Mouse (Mus musculus) midbrain, embryonic 12.5 days (tissue): ENCODE data around the gene Fbf1. TPM values are rescaled to one million over a fixed set of nuclear protein-coding genes. Genes with fewer than 3 reads are reported as not detected.
A peak's percentile ranks its signal among the peaks of the same experiment; 100 is the strongest.
"Not testable (repeated sequence)": the region's sequence is repeated elsewhere in the genome, so short reads cannot be mapped to it uniquely, and the experiment has no call there.

Experiments
- ATAC-seq: fragments of 200-750 bp; cut with Nextera tagmentation; 2 replicates; pipeline ENCODE4 v1.8.0; 2017; ENCODE audit warnings: low read depth, moderate TSS enrichment, moderate library complexity; ENCODE audit not compliant: low FRiP score
- H3K27ac ChIP-seq: fragments of 300-500 bp; sonication (generic); replicated peaks from 2 replicates; pipeline ENCODE4 v1.5.1; 2016; ENCODE audit warnings: mild to moderate bottlenecking
- H3K27me3 ChIP-seq: fragments of 300-500 bp; sonication (generic); 2 replicates; pipeline ENCODE4 v1.6.1; 2016; ENCODE audit warnings: mild to moderate bottlenecking
- H3K36me3 ChIP-seq: fragments of 300-500 bp; sonication (generic); 2 replicates; pipeline ENCODE4 v1.6.1; 2016
- H3K4me1 ChIP-seq: fragments of 300-500 bp; sonication (generic); 2 replicates; pipeline ENCODE4 v1.6.1; 2016
- H3K4me2 ChIP-seq: fragments of 300-500 bp; sonication (generic); replicated peaks from 2 replicates; pipeline ENCODE4 v1.6.1; 2016; ENCODE audit warnings: mild to moderate bottlenecking, moderate library complexity
- H3K4me3 ChIP-seq: fragments of 300-500 bp; sonication (generic); 2 replicates; pipeline ENCODE4 v1.5.1; 2016; ENCODE audit warnings: mild to moderate bottlenecking
- H3K9ac ChIP-seq: fragments of 300-500 bp; sonication (generic); replicated peaks from 2 replicates; pipeline ENCODE4 v1.6.1; 2016; ENCODE audit warnings: mild to moderate bottlenecking, moderate library complexity
- H3K9me3 ChIP-seq: fragments of 300-500 bp; sonication (generic); 2 replicates; pipeline ENCODE4 v1.6.1; 2016; ENCODE audit warnings: mild to moderate bottlenecking
- WGBS: fragments of 180-500 bp; shearing (Covaris S2); methylation state at CpG from one replicate; pipeline ENCODE4 v1.1.7; 2016; 5-methylcytosine and 5-hydroxymethylcytosine counted together
- polyA plus RNA-seq: library from polyadenylated mRNA; unstranded; fragments of >200 nt; fragmentation: Nextera tagmentation; extraction: Ambion mirVana; gene quantifications from 2 replicates; pipeline ENCODE4 v1.2.1, GENCODE M21; 2016

The Fbf1 gene
- polyA plus RNA-seq, 1 experiment from 2014 or later, result 80.2 TPM

- ATAC-seq, result no peak
- WGBS, result 38% methylated on average over 11 of the region's 11 CpGs
These were observed 66.0 kb downstream of the Fbf1 start for GRCm38 (mm10) chr11:116101931-116102381.

GRCm38 (mm10) chr11:116100839-116101238 is 67.1 kb downstream of the Fbf1 start:
- ATAC-seq, result no peak
- no peak overlapping the region for H3K27ac ChIP-seq
- WGBS, result 79% methylated on average over 7 of the region's 7 CpGs

More at GRCm38 (mm10) chr11:116101931-116102381, 66.0 kb downstream of the Fbf1 start:
- Histone ChIP-seq H3K27ac (peak overlapping the region; percentile 58), H3K27me3 (peaks cover 24% of the 10 kb centered on the region), H3K4me3 (no peak overlapping the region), H3K4me2 (peak overlapping the region; percentile 7; the same call in 1 of the 2 replicates), H3K4me1 (peaks cover 34% of the 10 kb centered on the region), H3K9ac (no peak overlapping the region; the same call in 1 of the 2 replicates), H3K36me3 (no peaks in the 10 kb centered on the region), H3K9me3 (peaks cover under 1% of the 10 kb centered on the region; the same call in 1 of the 2 replicates)

GRCm38 (mm10) chr11:116100385-116100784 is 67.6 kb downstream of the Fbf1 start:
- H3K4me1 ChIP-seq, result peaks cover 22% of the 10 kb centered on the region
- H3K27ac ChIP-seq, result no peak overlapping the region
- no peaks in the 10 kb centered on the region for H3K36me3 ChIP-seq
- ATAC-seq, result no peak
- WGBS, result 84% methylated on average over 6 of the region's 6 CpGs
- H3K4me2 ChIP-seq, result no peak overlapping the region
- no peak overlapping the region for H3K4me3 ChIP-seq
- H3K9me3 ChIP-seq, result peaks cover 5% of the 10 kb centered on the region; the same call in 1 of the 2 replicates
- no peak overlapping the region for H3K9ac ChIP-seq
- peaks cover 8% of the 10 kb centered on the region for H3K27me3 ChIP-seq

More at GRCm38 (mm10) chr11:116100839-116101238, 67.1 kb downstream of the Fbf1 start:
- peaks cover 5% of the 10 kb centered on the region; the same call in 1 of the 2 replicates for H3K9me3 ChIP-seq
- peaks cover 13% of the 10 kb centered on the region for H3K27me3 ChIP-seq
- no peak overlapping the region for H3K9ac ChIP-seq
- peaks cover 23% of the 10 kb centered on the region for H3K4me1 ChIP-seq
- no peak overlapping the region for H3K4me3 ChIP-seq
- no peak overlapping the region for H3K4me2 ChIP-seq
- H3K36me3 ChIP-seq, result no peaks in the 10 kb centered on the region

GRCm38 (mm10) chr11:116099462-116099861 is 68.5 kb downstream of the Fbf1 start:
- Histone ChIP-seq H3K36me3 (no peaks in the 10 kb centered on the region), H3K4me2 (no peak overlapping the region), H3K4me3 (no peak overlapping the region), H3K9me3 (peaks cover 5% of the 10 kb centered on the region; the same call in 1 of the 2 replicates), H3K27ac (no peak overlapping the region), H3K9ac (no peak overlapping the region), H3K4me1 (peaks cover 21% of the 10 kb centered on the region), H3K27me3 (peaks cover 4% of the 10 kb centered on the region)
- 87% methylated on average over 6 of the region's 6 CpGs for WGBS
- ATAC-seq, result no peak

GRCm38 (mm10) chr11:116098711-116099460 is 69.1 kb downstream of the Fbf1 start:
- Histone ChIP-seq H3K9me3 (peaks cover 5% of the 10 kb centered on the region; the same call in 1 of the 2 replicates), H3K9ac (no peak overlapping the region), H3K27ac (no peak overlapping the region), H3K4me3 (no peak overlapping the region), H3K27me3 (peaks cover 1% of the 10 kb centered on the region; the same call in 1 of the 2 replicates), H3K4me2 (no peak overlapping the region), H3K4me1 (peaks cover 15% of the 10 kb centered on the region), H3K36me3 (no peaks in the 10 kb centered on the region)
- WGBS, result 82% methylated on average over 14 of the region's 14 CpGs
- ATAC-seq, result no peak

- Histone ChIP-seq H3K4me2 (no peak overlapping the region), H3K4me1 (0 out of 2 replicates have a peak, but pooled peaks cover 1% of the 10 kb centered on the region), H3K9me3 (peaks cover 5% of the 10 kb centered on the region; the same call in 1 of the 2 replicates), H3K27ac (no peak overlapping the region), H3K27me3 (no peaks in the 10 kb centered on the region), H3K9ac (no peak overlapping the region), H3K36me3 (no peaks in the 10 kb centered on the region), H3K4me3 (no peak overlapping the region)
- WGBS, result 89% methylated on average over 5 of the region's 5 CpGs
- no peak for ATAC-seq
These were observed 71.5 kb downstream of the Fbf1 start for GRCm38 (mm10) chr11:116096213-116097108.

GRCm38 (mm10) chr11:116095573-116095972 is 72.4 kb downstream of the Fbf1 start:
- H3K4me3 ChIP-seq, result no peak overlapping the region
- H3K27ac ChIP-seq, result no peak overlapping the region
- no peak overlapping the region for H3K9ac ChIP-seq
- 89% methylated on average over 3 of the region's 3 CpGs for WGBS
- H3K9me3 ChIP-seq, result peaks cover 5% of the 10 kb centered on the region; the same call in 1 of the 2 replicates
- H3K4me1 ChIP-seq, result no peaks in the 10 kb centered on the region
- no peaks in the 10 kb centered on the region for H3K27me3 ChIP-seq
- no peak overlapping the region for H3K4me2 ChIP-seq
- H3K36me3 ChIP-seq, result no peaks in the 10 kb centered on the region
- no peak for ATAC-seq

GRCm38 (mm10) chr11:116093771-116094565 is 74.0 kb downstream of the Fbf1 start:
- Histone ChIP-seq H3K27ac (no peak overlapping the region), H3K27me3 (no peaks in the 10 kb centered on the region), H3K4me2 (no peak overlapping the region), H3K4me3 (no peak overlapping the region), H3K9ac (no peak overlapping the region), H3K4me1 (no peaks in the 10 kb centered on the region), H3K36me3 (no peaks in the 10 kb centered on the region), H3K9me3 (peaks cover 5% of the 10 kb centered on the region; the same call in 1 of the 2 replicates)
- ATAC-seq, result no peak
- WGBS, result 69% methylated on average over 16 of the region's 16 CpGs

- not testable (repeated sequence) for H3K27me3 ChIP-seq, H3K4me2 ChIP-seq, H3K9ac ChIP-seq, ATAC-seq, H3K36me3 ChIP-seq, H3K27ac ChIP-seq, H3K4me3 ChIP-seq, H3K9me3 ChIP-seq, H3K4me1 ChIP-seq
- 90% methylated on average over 6 of the region's 6 CpGs for WGBS
These were observed 75.0 kb downstream of the Fbf1 start for GRCm38 (mm10) chr11:116092959-116093358.
